Mouse (Mus musculus): ENCODE measurements around the gene Rpa2.

DNA sequence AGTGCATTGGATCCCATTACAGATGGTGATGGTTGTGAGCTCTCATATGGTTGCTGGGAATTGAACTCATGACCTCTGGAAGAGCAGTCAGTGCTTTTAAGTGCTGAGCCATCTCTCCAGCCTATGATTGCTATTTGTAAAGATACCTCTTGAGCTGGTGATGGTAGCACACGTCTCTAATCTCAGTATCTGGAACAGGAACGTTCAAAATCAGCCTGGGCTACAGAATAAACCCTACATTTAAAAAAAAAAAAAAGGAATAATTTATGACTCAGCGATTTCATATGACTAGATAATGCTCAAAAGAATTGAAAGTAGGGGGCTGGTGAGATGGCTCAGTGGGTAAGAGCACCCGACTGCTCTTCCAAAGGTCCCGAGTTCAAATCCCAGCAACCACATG is 35.1 kb downstream of the Rpa2 start:
- no peak for TF ChIP-seq CTCF (conservative IDR thresholded peaks at IDR 0.05; ENCODE audit: low read length)
- no peak for TF ChIP-seq POU5F1 (IDR thresholded peaks at IDR 0.05; ENCODE audit: borderline replicate concordance, low read length)
- no peak for TF ChIP-seq NANOG (IDR thresholded peaks at IDR 0.05; ENCODE audit: borderline replicate concordance, low read length)
